Mouse (Mus musculus) thymus, postnatal 4 days (tissue): ENCODE results near the gene Bphl.

Experiments used
- DNase-seq: peaks from one replicate; pipeline ENCODE4 v3.0.0; 2021

Bphl gene

DNA sequence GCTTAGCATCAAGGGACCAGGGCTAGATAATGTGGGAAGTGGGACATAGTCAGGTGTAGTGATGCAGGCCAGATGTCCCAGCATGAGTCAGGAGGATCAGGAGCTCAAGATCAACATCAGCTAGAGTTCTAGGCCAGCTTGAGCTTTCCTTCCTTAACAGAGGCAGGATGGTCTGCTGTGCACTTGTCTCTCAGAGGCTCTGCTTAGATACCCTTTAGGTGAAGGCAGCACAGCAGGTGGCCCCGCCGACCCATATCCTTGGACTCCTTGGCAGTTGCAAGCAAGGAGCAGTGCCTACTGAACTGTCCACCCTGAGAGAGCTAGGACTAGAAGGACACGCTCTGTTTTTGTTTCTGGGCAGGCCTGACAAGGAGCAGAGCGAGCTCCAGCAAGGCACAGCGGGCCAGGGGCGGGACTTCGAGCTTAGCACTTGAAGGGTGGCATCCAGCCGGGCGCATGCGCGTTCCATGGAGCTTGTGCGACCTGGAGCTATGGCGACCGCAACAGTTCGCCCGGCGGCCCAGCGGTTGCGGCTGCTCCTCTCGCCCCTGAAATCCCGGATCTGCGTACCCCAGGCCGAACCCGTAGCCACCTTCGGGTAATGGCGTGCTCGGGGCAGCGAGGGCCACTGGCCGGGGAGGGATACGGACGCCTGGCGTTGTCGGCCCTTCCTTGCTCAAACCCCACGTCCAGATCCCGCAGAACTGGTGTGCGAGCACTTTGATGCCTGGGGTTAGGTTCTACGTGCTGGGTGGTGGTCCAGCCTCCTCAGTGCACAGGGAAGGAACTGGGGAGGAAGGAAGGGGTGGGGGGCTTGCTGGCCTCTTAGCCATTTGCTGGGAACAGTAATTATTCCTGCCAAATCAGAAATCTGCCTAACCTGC is at the start of gene Bphl:
Bphl (plus strand) TSS at position 426 of the 884 bp plus-strand sequence.
- peak; percentile 96 for DNase-seq

GRCm38 (mm10) chr13:33989625-33990024 is 47.8 kb upstream of the Bphl start:
- DNase-seq = no peak

- peak; percentile 76 for DNase-seq
Observed at GRCm38 (mm10) chr13:33995197-33995596, 42.2 kb upstream of the Bphl start.

DNA sequence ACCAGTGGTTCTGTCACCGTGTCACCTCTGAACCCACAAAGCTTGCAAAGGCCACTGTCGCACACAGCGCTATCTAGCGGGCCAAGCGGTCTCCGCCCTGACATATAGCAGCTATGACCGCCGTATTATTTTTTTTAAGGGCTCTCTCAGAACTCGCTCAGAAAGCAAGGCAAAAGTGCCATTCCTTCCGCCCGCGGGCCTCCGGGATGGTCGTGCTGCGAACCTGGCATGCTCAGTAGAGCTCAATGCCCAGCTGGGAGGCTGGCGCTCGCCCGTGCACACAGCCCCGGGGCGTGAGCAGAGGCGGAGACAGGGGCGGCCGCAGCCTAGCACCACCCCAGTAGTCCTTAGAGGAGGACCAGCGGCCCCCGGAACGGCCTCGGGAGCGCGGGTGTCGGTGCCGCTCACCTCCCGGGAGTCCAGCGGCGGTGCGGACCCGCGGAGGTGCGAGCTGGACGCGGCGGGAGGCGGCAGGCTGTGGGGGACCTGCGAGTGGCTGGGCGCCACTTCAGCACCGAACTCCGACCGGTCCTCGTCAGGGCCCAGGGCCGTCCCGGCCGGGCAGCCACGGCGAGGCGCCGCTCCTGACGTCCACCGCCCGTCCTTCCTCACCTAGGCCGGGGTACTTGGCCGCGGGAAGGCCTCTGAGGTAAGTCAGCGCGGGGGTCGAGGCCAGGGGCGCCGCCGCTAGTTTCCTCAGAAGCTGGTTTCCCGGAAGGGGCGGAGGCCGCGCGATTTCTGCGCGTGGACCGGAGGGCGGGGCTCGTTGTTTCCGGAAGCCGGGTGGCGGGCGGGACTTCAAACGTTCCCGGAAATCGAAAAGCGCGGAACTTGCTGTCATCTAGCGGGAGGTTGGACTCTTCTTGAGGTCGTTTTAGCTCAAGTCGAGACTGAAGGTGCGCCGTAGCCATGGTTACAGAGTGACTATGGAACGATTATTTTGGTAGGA is 35.1 kb upstream of the Bphl start, which contains the start of the genes Ripk1 and Serpinb6a:
Ripk1 (plus strand) TSS at position 306 of the 949 bp plus-strand sequence.
Serpinb6a (minus strand) TSS at position 737 of the 949 bp plus-strand sequence.
- peak; percentile 97 for DNase-seq

- DNase-seq = peak; percentile 29
Observed at GRCm38 (mm10) chr13:34003058-34003457, 34.3 kb upstream of the Bphl start.

- no peak for DNase-seq
Observed at GRCm38 (mm10) chr13:34007234-34007633, 30.2 kb upstream of the Bphl start.

DNA sequence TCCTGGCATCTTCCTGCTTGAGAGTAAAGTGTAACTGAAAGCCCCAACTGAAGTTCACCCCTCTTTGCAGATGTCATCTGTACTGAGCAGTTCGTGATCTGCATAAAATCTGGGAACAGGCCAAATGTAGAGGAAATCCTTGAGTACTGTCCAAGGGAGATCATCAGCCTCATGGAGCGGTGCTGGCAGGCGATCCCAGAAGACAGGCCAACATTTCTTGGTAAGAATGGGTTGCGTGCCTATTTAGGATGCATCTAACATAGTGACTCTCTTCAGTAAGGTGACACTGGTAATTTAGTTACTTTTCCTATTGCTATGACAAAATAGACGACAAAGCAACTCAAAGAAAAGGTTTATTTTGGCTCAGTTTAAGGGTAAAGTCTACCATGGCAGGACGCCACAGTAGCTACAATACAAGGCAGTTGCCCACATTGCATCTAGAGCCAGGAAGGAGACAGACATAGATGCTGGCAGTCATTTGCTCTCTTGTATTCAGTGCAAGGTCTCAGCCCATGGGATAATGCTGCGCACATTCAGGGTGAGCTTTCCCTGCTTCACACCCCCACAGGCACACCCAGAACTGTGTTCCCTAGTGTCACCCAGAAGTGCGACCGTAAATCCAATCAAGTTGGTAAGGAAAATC is 20.3 kb upstream of the Bphl start:
- DNase-seq = no peak

GRCm38 (mm10) chr13:34018521-34018920 is 18.9 kb upstream of the Bphl start:
- DNase-seq = no peak

DNA sequence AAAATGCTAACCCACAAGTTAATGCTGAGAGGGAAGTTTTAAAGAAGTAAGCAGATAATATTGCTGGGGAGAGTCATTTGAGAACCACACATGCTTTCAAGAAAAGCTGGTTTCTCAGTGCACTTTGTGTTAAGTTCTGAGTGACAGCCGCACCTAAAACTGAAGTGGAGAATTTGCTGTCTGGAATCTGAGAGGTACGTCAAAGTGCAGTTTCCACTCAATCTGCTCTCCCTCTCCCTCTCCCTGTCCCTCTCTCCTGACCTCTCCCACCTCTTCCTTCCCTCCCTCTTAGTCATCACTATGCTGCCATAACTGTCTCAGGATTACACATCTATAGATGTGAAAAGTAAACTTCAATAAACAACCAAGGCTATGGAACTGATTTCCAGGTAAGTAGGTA is 15.4 kb upstream of the Bphl start:
- DNase-seq = no peak

GRCm38 (mm10) chr13:34032041-34032440 is 5.4 kb upstream of the Bphl start:
- no peak for DNase-seq

DNA sequence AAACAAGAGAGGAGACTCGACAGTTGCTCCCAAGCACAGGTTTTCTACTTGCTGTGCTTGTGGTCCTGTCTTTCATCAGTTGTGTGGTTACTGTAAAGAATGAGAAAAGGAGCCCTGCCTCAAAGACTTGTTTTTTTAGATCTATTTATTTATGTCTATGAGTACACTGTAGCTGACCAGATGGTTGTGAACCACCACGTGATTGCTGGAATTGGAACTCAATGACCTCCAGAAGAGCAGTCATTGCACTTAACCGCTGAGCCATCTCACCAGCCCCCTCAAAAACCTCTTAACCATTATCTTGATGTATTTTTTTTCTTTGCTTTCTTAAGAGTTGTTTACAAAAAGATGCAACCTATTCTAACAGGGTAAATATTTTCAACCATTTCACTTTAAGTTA is 2.0 kb upstream of the Bphl start:
- DNase-seq = no peak

DNA sequence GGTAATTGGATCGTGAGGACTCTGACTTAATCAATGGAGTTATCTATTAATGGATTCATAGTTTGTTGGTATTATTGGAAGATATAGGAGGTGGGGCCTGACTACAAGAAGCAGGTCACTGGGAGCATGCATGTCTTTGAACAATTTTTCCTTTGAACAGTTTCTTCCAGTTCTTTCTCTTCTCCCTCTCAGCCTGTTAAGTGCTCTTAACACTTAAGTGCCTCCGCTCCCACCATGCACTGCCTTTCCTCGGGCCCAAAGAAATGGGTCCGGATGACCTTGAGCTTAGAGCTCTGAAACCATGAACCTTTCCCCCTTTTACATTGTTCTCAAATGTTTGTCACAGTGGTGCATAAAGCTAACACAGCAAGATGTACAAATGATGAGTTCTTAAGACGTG is 671 bp upstream of the Bphl start:
- no peak for DNase-seq

DNA sequence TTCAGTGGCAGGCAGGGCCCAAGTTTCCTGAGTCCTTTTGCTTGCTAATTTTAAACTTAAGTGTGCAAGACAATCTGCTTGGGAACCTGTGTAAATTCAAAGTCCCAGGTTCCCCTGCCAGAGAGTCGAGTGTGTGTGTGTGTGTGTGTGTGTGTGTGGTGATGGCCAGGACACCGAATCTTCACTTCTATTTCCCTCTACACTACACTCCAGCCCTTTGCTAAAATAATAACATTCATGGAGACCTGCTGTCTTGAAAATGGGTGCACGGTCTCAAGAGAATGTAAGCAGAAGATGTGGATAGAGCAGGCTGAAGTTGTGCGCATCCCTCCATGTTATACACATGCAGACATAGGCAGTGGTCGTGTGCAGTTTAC is 647 bp downstream of the Bphl start:
- DNase-seq = no peak

DNA sequence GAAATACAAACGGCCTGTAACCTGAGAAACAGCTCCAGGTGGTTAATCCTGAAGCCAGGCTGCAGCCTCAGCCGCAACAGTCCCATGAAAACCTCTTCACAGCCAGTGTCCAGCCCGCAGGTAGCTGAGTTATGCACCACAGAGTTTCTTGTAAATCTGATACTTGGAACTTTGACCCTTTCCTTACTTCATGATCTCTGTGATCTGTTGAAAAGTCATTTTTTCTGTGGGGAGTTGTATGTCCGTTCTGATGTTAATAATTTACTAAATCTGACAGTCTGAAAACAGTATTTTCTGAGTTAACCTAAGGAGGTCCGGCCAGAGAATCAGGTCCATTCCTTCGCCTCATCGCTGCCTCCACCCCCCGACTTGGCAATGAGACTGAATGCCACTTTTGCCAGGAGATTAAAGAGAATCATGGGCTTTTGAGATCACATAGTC is 1.5 kb downstream of the Bphl start:
- no peak for DNase-seq

GRCm38 (mm10) chr13:34040091-34040490 is 2.7 kb downstream of the Bphl start:
- DNase-seq = no peak

- no peak for DNase-seq
Observed at GRCm38 (mm10) chr13:34043716-34044393, 6.5 kb downstream of the Bphl start.

GRCm38 (mm10) chr13:34045511-34046249 is 8.3 kb downstream of the Bphl start:
- no peak for DNase-seq

DNA sequence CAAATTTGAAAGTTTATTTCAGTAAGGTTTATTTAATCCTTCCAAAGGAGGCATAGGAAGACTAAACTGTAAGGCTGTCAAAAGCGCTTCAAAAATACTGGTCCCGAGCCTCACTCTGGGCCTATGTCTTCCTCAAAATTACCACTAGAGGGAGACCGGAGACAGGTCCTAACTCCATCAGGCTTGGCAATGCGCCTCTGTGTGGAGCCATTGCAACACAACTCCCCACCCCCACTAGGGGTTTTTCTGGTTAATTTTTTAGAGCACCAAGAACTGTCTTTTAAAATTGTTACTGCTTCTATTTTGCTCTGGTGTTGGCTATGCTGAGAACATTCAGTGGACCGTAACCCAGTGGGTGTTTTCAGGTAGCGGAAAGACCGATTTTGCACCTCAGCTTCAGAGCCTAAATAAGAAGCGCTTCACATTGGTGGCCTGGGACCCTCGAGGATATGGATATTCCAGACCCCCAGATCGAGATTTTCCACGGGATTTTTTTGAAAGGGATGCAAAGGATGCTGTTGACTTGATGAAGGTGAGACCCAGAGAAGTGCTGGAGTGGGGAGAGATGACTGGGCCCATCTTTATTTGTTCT is 9.1 kb downstream of the Bphl start:
- peak; percentile 73 for DNase-seq

- DNase-seq = no peak
Observed at GRCm38 (mm10) chr13:34047526-34047925, 10.1 kb downstream of the Bphl start.

GRCm38 (mm10) chr13:34050479-34050878 is 13.1 kb downstream of the Bphl start:
- DNase-seq = no peak

- no peak for DNase-seq
Observed at GRCm38 (mm10) chr13:34051692-34052091, 14.3 kb downstream of the Bphl start.
